Mouse (Mus musculus) left cerebral cortex, adult 11 months (tissue): ENCODE results near the gene Snx9.

Experiments
- DNase-seq: peaks from one replicate; pipeline ENCODE4 v3.0.0; 2022; ENCODE audit warnings: low spot score

The Snx9 gene

DNA sequence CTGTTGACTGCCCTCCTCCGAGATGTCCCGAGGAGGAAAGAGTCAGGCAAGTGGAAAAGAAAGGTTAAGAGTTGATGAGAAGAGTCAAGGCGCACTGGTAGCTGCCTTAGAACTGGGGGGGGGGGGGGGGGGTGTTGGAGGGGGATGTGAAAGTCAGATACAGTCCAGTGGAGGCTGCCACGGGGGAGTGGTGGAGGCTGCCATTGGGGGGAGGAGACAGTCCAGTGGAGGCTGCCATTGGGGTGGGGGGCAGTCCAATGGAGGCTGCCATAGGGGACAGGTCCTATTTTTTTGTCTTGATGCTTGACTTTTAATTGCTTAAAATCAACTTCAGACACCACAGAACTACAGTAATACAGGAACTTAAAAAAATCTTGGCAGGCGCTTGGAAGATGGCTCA, 91.0 kb downstream of the Snx9 start:
- DNase-seq, result no peak

DNA sequence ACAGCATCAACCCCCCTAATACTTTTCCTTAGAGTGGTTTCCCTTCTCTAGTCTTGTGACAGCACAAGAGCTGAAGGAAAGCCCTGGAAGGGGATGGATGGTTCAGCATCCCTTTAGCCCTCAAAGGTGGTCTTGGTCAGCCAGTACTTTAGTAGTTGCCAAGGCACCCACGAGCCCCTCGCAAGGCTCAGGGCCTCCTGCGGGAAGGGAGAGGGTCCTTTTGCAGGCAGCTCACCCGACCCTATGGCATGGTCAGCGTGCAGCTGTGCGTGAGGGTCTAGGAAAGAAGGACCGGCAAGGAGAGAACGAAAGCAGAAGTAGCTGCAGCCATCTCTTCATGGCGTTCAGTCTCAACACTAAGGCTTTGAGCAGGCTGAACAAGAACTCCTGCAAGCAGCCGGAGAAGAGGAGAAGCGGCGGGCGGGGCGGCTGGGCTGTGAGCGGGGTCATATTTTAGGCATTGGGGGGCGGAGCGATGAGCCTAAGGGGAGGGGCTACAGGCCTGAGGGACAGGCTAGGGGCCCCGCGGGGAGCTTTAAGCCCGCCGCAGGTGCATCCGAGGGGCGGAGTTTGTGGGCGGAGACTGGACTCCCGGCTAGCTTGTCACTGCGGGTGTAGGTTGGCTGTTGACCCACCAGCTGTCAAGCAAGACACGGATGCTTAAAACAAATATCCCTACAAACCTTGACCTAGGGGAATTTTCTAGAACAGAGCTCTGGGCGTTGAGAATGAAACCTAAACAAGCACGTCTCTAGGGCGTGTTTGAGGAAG, 93.6 kb downstream of the Snx9 start:
- no peak for DNase-seq

DNA sequence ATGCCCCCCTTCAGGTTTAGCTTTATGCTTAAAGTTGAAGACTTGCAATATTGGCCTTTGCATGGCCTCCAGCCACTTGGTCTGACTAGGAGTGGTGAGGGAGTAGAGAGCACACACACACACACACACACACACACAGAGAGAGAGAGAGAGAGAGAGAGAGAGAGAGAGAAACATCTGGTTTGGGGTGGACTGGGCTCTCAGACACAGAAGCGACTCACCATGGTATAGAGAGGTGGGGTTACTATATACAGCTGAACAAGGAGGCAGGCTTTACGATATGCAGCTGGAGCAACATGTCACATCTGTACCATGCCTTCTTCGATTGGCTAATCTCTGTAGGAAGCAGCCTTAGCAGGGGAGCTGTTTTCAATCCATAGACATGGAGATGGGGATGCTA, 94.6 kb downstream of the Snx9 start:
- no peak for DNase-seq

DNA sequence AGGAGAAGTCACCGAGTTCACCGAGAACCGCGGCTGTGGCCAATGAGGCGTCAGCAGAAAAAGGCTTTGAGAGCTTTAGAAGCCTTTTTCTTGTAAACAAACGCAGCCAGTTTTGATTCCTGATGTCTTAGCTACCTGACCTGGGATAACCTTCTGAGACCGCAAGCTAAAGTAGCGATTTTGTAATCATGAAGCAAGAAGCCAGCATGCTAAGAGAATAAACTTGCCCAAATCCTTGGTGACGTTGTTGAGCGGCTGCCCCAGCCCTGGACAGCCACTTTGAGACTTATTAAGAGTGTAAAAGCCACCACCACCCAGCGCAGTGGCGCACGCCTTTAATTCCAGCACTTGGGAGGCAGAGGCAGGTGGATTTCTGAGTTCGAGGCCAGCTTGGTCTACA, 95.1 kb downstream of the Snx9 start:
- no peak for DNase-seq

DNA sequence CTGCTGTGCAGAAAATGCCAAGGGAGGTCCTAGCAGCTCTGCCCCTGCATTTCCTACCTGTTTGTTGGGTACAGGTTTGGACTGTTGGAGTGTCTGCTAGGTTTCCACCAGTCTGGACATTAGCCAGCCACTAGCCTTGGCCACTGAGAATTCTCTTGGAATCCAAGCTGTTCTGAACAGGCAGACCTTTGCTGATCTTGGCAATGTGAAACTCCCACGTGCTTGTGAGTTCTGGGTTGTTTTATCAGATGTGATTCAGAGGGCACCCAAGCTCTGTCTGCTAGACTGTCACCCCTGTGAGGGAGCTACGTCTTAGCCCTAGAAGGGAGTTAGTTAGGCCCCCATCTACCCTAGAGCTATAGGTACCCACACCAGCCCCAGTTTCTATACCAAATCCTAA, 96.3 kb downstream of the Snx9 start:
- DNase-seq, result no peak

DNA sequence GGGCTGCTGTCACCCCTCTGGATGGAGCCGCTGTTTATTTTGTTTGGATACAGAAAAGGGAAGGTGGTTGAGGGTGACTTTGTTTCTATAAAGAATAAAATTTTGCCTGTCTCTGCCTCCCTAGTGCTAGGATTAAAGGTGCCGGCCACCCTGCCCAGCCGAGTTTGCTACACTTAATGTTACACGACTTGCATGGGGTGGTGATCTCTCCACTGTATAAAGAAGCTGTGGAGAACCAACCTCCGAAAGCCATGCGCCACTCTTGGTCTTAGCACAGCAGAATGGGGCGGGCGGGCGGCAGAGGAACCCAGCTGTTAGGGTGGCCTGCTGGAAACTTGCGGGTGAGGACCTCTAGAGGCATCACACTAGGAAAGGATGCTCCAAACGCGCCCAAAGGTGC, 98.7 kb downstream of the Snx9 start:
- no peak for DNase-seq

DNA sequence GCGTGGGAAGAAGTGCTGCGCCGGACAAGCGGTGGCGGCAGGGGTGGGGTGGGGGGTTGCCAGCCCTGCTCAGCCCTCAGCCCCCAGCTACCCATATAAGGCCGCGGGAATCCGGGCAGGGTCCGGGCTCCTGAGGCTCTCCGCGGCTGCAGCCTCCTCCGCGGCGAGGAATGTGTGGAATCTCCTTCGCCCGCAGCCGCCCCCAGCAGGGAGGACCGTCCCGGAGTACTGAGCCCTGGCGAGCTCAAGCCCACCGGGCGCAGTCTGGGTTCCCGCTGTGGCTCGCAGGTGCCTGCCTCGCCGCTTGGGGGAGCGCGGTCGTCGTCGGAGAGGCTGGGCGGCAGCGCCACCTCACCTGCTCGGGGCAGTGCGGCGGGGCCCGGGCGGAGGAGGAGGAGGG, 99.7 kb downstream of the Snx9 start:
- no peak for DNase-seq

DNA sequence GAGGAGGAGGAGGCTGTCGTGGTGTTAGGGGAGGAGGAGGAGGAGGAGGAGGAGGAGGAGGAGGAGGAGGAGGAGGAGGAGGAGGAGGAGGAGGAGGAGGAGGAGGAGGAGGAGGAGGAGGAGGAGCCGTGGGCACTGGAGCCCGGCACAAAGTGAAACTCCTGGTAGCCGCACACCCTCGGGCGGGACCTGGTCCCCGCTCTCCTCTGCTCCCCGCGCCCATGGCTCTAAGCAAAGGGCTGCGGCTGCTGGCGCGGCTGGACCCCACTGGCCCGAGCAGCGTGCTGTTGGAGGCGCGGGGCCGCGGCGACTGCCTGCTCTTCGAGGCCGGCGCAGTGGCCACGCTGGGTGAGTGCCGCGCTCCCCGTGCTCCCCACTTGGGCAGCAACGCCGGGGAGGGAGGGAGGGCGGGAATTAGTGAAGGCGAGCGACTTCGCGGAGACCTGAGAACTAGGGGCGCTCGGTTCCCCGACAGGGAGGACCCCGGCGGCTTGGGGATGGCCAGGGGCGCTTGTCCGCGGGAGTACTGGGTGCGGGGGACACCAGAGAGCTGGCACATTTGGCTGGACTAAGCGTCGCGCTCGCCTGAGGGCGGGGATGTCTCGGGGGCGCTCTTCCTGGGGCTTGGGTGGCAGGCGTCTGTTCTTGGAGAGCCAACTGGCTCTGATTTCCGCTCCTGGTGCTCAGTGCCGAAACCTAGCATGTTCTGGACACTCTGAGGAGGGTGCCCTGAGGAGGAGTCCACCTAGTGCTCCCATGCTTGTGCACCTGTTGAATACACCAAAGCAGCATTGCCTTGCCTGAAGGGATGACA, 100.3 kb downstream of the Snx9 start, which contains the start of gene Synj2:
Gene Synj2 (plus strand): TSS at position 51 of the 814 bp plus-strand sequence.
- DNase-seq, result no peak

DNA sequence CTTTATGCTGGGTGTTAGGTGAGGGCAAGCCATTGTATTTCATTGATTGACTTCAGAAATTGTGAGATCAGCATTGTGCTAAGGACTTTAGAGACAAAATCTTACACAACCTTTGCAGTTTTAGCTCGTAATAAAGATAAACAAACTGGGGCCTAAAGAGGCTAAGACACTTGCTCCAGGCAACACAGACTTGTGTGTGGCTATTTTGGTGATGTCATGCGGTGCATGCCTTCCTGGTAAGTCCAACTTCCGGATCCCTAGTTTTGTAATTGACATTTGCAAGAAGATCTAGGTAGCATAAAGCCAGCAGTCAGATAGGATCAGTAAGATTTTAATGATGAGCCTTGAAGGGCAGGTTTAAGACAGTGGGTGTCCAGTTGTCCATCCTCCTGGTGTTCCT, 101.0 kb downstream of the Snx9 start:
- DNase-seq, result no peak

DNA sequence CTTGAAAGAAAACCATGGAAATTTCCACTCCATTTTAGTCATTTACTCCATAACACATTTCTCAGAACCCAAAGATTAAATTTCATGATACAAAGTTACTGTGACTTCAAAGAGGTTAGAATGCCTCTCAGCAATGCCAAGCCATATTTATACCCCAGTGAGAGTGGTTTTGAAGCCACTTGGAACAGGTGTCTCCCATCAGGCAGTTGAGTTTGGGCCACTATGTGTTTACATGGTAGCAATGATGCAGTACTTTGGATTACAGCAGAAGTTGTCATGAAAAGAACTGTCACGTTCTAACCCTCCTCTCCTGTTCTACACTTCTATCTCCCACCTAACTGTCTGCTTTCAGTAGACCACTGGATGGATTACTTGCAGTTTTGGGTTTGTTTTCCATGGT, 101.9 kb downstream of the Snx9 start:
- DNase-seq, result no peak

DNA sequence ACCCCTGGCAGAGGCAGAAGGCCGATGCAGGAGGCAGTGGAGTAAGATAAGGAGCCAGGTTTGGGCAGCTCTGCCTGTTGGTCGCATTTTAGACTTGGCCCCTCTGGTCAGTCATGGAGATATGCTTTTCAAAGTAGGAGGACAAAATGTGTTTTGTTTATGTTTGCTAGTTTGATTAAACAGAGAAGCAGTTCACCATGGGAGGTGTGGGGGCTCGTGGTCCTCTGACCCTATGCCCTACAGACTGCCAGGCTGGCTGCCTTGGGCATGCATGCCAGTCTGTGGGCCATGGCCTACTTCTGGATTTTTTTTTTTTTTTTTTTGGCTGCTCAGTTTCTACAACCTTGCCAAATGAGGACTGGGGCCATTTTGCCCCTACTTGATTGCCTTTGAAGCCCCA, 105.9 kb downstream of the Snx9 start:
- no peak for DNase-seq

DNA sequence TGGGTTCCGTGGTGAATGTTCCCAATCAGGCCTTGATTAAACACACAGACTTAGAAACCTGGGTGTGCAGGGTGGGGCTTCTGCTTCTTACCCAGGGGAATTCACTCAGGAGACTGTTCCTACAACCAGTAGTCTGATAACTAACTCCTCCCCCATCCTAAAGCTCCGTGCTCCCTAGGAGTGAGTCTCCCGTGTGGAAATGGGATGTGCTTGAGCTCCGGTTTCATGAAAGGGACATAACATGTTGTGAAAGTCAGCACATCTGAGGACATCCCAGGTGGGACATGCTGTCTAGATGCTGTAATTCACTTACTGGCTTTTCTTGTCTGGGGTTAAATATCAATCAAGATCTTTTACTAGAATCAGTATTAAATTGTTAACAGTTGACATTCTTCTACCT, 111.3 kb downstream of the Snx9 start:
- DNase-seq, result no peak

DNA sequence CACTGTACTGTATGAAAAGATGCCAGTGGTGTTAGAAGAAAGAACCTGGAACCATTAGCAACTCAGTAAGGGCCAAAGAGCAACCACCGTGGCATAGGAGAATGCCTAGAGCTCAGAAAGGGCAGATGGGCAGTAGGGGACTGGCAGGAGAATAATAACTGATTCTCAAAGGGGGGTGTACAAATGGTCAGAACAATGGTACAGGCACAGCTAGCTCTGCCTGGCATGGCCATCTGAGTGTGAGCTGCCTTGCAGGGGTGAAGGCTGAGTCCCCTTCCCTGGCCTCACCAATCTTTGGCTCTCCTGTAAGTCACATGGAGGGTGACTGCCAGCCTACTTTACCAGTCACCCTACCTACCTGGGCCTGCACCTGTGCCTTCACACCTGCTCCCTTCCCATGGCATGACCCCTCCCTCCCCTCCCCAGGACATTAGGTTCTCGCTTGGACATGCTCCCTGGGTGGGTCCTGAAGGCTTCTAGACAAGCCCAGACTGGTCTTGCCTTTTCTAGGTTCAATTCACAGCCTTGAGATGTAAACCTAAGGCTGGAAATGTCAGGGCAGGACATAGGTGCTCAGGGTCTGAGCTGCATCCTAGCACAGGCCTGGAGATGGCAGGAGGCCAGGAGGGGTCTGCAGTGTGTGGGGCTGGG, 115.3 kb downstream of the Snx9 start:
- DNase-seq, result no peak

DNA sequence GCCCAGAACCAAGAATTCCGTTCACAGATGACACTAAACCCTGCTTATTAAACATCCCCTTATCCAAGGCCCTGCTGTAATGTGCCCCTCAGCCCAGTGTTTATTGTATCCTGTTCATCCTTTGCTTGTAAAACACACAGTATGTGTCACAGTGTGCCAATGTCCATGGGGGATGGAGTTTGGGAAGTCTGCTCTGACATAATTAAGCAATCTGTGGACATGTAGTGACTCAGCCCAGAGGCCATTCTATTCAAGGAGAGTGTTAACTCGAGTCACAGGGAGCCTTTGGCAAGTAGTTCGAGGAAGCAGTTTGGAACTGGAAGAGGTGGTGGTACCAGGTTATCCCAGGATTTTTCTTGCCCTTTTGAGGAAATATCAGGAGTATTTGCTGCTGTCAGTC, 116.0 kb downstream of the Snx9 start:
- no peak for DNase-seq

DNA sequence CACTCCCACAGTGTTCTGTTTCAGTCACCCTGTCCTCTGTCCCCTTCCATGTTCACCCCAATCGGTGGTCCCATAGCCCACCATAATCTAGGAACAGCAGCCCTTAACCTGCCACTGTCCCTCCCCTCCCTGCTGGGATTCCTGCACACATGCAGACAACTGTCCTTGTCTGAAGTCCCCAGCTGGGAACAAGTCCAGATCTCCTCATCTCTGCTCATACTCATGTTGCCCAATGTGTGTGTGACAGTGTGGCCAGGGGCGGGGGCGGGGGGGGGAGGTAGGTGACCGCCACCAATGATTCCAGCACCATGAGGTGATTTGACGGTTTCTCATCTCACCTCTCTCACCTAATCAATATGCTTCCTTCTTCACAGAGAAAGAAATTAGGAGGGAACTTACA, 117.1 kb downstream of the Snx9 start:
- DNase-seq, result no peak

DNA sequence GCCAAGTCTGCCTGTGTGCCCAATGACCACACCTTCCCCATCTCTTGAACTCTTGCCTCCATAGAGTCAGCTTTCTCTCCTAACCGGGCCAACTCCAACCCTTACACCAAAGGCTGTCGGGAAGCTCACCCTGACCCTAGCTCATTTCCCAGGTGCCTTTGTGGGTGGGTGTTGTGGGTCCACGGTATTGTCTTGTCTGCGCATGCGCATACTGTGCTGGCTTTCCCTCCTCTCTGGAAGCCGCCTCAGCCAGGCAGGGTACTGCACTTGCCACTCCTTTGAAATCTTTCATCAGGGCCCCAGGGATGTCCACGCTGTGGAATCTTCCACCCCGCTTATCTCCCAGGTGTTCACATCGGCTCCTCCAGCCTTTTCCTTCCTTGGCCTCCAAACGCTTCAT, 117.5 kb downstream of the Snx9 start:
- no peak for DNase-seq

DNA sequence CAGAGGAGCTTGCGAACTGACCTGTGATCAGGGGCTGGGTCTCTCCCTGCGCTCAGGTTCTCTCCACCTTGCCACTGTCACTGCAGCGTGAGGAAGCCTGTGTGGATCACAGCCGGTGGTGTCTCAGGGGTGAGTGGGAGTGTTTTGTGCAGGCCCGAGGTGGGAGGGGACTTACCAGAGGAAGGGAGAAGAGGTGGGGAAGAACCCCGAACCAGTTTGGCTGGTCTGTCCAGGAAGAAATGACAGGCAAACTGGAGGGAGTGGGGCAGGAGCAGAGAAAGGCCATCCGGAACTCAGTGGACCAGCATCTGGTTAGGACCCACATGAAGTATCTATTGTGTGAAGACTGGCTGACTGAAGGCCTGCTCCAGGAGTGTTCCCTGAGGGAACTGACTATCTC, 118.0 kb downstream of the Snx9 start:
- no peak for DNase-seq

DNA sequence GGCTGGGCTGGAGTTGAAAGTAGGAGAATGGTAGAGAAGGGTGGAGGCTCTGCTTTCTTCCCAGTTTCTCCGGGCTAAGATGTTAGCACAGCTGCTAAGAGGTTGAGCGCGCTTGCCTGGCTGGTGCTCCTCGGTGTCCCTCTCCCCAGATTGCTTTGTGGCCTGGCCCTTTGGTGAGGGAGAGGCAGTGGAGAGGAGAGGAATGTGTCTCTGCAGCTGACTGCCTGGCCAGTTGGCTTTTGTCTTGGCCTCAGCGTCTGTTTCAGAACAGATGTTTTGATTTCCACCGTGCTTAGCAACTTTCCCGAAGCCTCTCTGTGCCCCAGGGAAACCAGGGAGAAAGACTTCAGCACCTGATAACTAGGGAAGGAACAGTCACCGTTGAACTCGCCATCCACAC, 118.7 kb downstream of the Snx9 start:
- no peak for DNase-seq

DNA sequence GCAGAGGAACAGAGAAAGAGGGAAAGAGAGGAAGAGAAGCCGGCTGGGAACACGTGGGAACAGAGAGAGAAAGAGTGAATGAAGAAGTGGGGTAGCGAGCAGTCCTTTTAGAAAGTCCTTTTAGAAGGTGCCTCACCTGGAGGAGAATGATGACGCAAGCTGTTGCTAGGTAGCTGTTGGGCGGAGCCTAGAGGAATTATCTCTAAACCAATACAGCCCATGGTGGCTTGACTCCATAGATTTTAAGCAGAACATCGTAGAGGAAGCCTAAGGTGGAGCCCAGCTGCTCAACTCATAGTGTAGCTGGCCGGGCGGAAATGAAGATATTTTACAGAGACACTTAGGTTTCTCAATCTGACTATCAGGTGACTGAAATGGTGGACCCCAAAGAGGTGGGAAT, 122.6 kb downstream of the Snx9 start:
- no peak for DNase-seq

DNA sequence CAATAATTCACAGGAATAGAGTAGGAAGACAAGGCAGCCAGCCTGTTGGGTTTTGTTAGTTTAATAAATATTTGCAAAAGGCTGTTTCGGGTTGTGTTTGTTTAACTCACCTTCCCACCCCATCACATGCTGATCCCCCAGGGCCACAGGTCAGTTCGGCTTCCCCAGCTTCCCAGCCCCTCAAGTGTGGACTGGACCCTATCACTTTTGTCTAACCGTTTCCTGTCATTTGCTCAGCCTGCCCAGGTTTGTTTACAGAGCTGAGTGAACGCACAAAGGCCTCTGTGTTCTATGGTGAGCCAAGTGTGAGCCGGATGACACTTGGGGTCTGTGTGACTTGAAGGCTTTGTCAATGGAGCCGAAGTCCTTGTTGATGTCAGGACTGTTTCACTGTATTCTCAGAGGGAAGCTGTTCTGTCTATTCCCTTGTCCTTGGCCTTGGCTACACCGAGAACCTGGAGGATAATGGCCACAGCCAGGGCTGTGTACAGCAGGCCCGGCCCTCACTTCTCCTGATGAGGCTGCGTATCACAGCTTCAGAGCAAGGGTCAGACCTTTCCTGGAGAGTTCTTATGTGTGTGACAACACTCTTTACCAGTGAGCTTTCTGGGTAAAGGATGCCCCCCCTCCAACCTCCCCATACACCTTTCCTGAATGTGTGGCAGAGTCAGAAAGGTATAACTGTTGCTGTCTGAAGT, 124.1 kb downstream of the Snx9 start:
- no peak for DNase-seq

DNA sequence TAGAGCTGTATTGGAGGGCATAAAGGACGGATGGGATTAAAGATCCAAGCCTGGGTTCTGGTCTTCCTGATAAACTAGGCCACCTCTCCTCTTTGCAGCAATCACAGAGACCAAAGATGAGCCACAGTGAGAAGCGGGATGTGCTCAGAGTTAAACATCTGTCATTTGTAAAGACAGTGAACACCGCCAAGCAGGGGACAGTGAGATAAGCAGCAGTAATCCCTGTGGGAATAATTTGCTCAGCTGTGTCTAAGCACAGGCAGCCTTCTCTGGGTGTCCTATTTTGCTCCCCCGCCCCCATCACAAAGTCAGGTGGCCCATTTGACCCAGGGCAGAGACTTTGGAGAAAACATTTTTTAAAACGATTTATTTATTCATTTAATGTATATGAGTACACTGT, 125.6 kb downstream of the Snx9 start:
- DNase-seq, result no peak

DNA sequence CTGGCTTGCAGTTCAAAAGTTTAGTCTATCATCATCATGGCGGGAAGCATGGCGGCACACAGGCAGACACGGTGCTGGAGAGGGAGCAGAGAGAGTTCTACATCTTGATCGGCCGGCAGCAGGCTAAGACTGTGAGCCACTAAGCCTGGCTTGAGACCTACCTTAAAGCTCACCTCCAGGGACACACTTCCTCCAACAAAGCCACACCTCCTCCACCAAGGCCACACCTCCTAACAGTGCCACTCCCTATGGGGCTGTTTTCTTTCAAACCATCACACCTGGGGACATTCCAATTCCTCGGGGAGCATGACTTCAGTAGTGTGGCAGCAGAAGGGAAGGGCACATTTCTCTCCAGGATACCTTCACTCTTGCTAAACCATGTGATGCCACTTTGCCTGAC, 127.4 kb downstream of the Snx9 start:
- no peak for DNase-seq

DNA sequence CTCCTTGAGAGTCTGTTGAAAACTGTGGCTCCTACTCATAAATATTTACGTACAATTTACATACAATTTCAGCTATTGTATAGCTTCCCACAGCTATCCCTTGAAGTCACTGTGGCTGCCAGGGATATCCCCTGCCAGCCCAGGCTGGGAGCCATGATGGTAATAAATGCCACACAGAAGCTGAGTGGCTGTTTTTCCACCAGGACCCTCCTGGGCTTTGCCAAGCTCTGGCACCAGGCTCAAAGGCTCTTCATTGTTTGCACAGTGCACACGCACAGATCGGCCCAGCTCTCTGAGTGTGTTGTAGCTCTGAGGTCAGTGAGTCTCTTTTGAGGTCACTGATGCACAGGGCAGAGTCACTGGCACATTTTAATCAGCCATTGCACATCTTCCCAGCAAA, 128.1 kb downstream of the Snx9 start:
- no peak for DNase-seq
